Mouse (Mus musculus): ENCODE measurements around the gene Krtcap2. TPM values are rescaled to one million over a fixed set of nuclear protein-coding genes. Genes with fewer than 3 reads are reported as not detected.
A peak's percentile ranks its signal among the peaks of the same experiment; 100 is the strongest.

Krtcap2 gene
- polyA plus RNA-seq, 1 experiment from 2014 or later = 262 TPM

GRCm38 (mm10) chr3:89284261-89284660, 38.5 kb downstream of the Krtcap2 start:
- WGBS = 84% methylated on average over 3 of the region's 3 CpGs
- Histone ChIP-seq H3K27me3 (replicated peaks) (no peaks in the 10 kb centered on the region), H3K4me3 (no peak overlapping the region), H3K4me1 (replicated peaks) (peaks cover 31% of the 10 kb centered on the region; the same call in 1 of the 2 replicates), H3K9ac (no peak overlapping the region), H3K36me3 (no peaks in the 10 kb centered on the region), H3K9me3 (replicated peaks) (no peaks in the 10 kb centered on the region), H3K4me2 (no peak overlapping the region), H3K27ac (ENCODE audit: poor library complexity, severe bottlenecking) (no peak overlapping the region)
- no peak for ATAC-seq (ENCODE audit: insufficient number of reproducible peaks, low FRiP score)

- no peak for ATAC-seq (ENCODE audit: insufficient number of reproducible peaks, low FRiP score)
- no peak overlapping the region for H3K27ac ChIP-seq (ENCODE audit: poor library complexity, severe bottlenecking)
- H3K4me2 ChIP-seq = no peak overlapping the region
- H3K4me3 ChIP-seq = no peak overlapping the region
- H3K4me1 ChIP-seq (replicated peaks) = peaks cover 23% of the 10 kb centered on the region; the same call in 1 of the 2 replicates
- WGBS = 27% methylated on average over 2 of the region's 2 CpGs
- H3K27me3 ChIP-seq (replicated peaks) = no peaks in the 10 kb centered on the region
- no peak overlapping the region for H3K9ac ChIP-seq
- H3K36me3 ChIP-seq = no peaks in the 10 kb centered on the region
- no peaks in the 10 kb centered on the region for H3K9me3 ChIP-seq (replicated peaks)
Measured at GRCm38 (mm10) chr3:89285526-89285925, 39.8 kb downstream of the Krtcap2 start.

- WGBS = 52% methylated on average over 5 of the region's 5 CpGs
- Histone ChIP-seq H3K27ac (ENCODE audit: poor library complexity, severe bottlenecking) (no peak overlapping the region), H3K4me3 (no peak overlapping the region), H3K4me1 (replicated peaks) (peaks cover 22% of the 10 kb centered on the region; the same call in 1 of the 2 replicates), H3K9ac (no peak overlapping the region), H3K9me3 (replicated peaks) (no peaks in the 10 kb centered on the region), H3K4me2 (no peak overlapping the region), H3K27me3 (replicated peaks) (no peaks in the 10 kb centered on the region), H3K36me3 (no peaks in the 10 kb centered on the region)
- no peak for ATAC-seq (ENCODE audit: insufficient number of reproducible peaks, low FRiP score)
Measured at GRCm38 (mm10) chr3:89287286-89287685, 41.5 kb downstream of the Krtcap2 start.

- Histone ChIP-seq H3K4me1 (replicated peaks) (peaks cover 23% of the 10 kb centered on the region; the same call in 1 of the 2 replicates), H3K9me3 (replicated peaks) (no peaks in the 10 kb centered on the region), H3K36me3 (no peaks in the 10 kb centered on the region), H3K4me2 (no peak overlapping the region), H3K4me3 (no peak overlapping the region), H3K27ac (ENCODE audit: poor library complexity, severe bottlenecking) (no peak overlapping the region), H3K9ac (no peak overlapping the region), H3K27me3 (replicated peaks) (no peaks in the 10 kb centered on the region)
- 36% methylated on average over 7 of the region's 7 CpGs for WGBS
- ATAC-seq (ENCODE audit: insufficient number of reproducible peaks, low FRiP score) = no peak
Measured at GRCm38 (mm10) chr3:89288503-89288928, 42.8 kb downstream of the Krtcap2 start.

GRCm38 (mm10) chr3:89291874-89292273, 46.1 kb downstream of the Krtcap2 start:
- H3K27ac ChIP-seq (ENCODE audit: poor library complexity, severe bottlenecking) = no peak overlapping the region
- peaks cover 29% of the 10 kb centered on the region for H3K4me1 ChIP-seq (replicated peaks)
- ATAC-seq (ENCODE audit: insufficient number of reproducible peaks, low FRiP score) = no peak
- H3K9ac ChIP-seq = no peak overlapping the region
- 0 out of 2 replicates have a peak, but pooled peaks cover 4% of the 10 kb centered on the region for H3K27me3 ChIP-seq (replicated peaks)
- H3K36me3 ChIP-seq = no peaks in the 10 kb centered on the region
- no peak overlapping the region for H3K4me3 ChIP-seq
- H3K9me3 ChIP-seq (replicated peaks) = no peaks in the 10 kb centered on the region
- 33% methylated on average over 10 of the region's 10 CpGs for WGBS
- no peak overlapping the region for H3K4me2 ChIP-seq

GRCm38 (mm10) chr3:89292303-89292702, 46.5 kb downstream of the Krtcap2 start:
- 82% methylated on average over 5 of the region's 5 CpGs for WGBS
- ATAC-seq (ENCODE audit: insufficient number of reproducible peaks, low FRiP score) = no peak
- Histone ChIP-seq H3K9ac (no peak overlapping the region), H3K4me2 (no peak overlapping the region), H3K27me3 (replicated peaks) (0 out of 2 replicates have a peak, but pooled peaks cover 4% of the 10 kb centered on the region), H3K4me3 (no peak overlapping the region), H3K4me1 (replicated peaks) (peaks cover 29% of the 10 kb centered on the region), H3K36me3 (no peaks in the 10 kb centered on the region), H3K27ac (ENCODE audit: poor library complexity, severe bottlenecking) (no peak overlapping the region), H3K9me3 (replicated peaks) (no peaks in the 10 kb centered on the region)

- 0 out of 2 replicates have a peak, but pooled peaks cover 4% of the 10 kb centered on the region for H3K27me3 ChIP-seq (replicated peaks)
- H3K4me3 ChIP-seq = no peak overlapping the region
- WGBS = 85% methylated on average over 11 of the region's 11 CpGs
- H3K27ac ChIP-seq (ENCODE audit: poor library complexity, severe bottlenecking) = no peak overlapping the region
- H3K4me2 ChIP-seq = no peak overlapping the region
- ATAC-seq (ENCODE audit: insufficient number of reproducible peaks, low FRiP score) = no peak
- H3K4me1 ChIP-seq (replicated peaks) = peaks cover 22% of the 10 kb centered on the region
- H3K36me3 ChIP-seq = no peaks in the 10 kb centered on the region
- no peak overlapping the region for H3K9ac ChIP-seq
- H3K9me3 ChIP-seq (replicated peaks) = no peaks in the 10 kb centered on the region
Measured at GRCm38 (mm10) chr3:89293247-89293918, 47.6 kb downstream of the Krtcap2 start.

- ATAC-seq (ENCODE audit: insufficient number of reproducible peaks, low FRiP score) = no peak
- H3K9me3 ChIP-seq (replicated peaks) = no peaks in the 10 kb centered on the region
- 73% methylated on average over 5 of the region's 5 CpGs for WGBS
Measured at GRCm38 (mm10) chr3:89294195-89294594, 48.4 kb downstream of the Krtcap2 start.

GRCm38 (mm10) chr3:89295685-89296230, 50.0 kb downstream of the Krtcap2 start:
- ATAC-seq (ENCODE audit: insufficient number of reproducible peaks, low FRiP score) = no peak
- no peak overlapping the region for H3K4me2 ChIP-seq

More at GRCm38 (mm10) chr3:89294195-89294594, 48.4 kb downstream of the Krtcap2 start:
- Histone ChIP-seq H3K4me1 (replicated peaks) (peaks cover 15% of the 10 kb centered on the region), H3K36me3 (no peaks in the 10 kb centered on the region), H3K27ac (ENCODE audit: poor library complexity, severe bottlenecking) (no peak overlapping the region), H3K9ac (no peak overlapping the region), H3K4me2 (no peak overlapping the region), H3K27me3 (replicated peaks) (0 out of 2 replicates have a peak, but pooled peaks cover 4% of the 10 kb centered on the region), H3K4me3 (no peak overlapping the region)

GRCm38 (mm10) chr3:89296761-89297396, 51.1 kb downstream of the Krtcap2 start:
- Histone ChIP-seq H3K4me2 (no peak overlapping the region), H3K27ac (ENCODE audit: poor library complexity, severe bottlenecking) (no peak overlapping the region), H3K4me1 (replicated peaks) (peaks cover 11% of the 10 kb centered on the region), H3K9ac (no peak overlapping the region), H3K4me3 (no peak overlapping the region), H3K9me3 (replicated peaks) (no peaks in the 10 kb centered on the region), H3K36me3 (no peaks in the 10 kb centered on the region), H3K27me3 (replicated peaks) (0 out of 2 replicates have a peak, but pooled peaks cover 4% of the 10 kb centered on the region)
- WGBS = 64% methylated on average over 11 of the region's 11 CpGs
- 0 out of 2 replicates have a peak, but pooled peaks have one; percentile 23 for ATAC-seq (ENCODE audit: insufficient number of reproducible peaks, low FRiP score)

More at GRCm38 (mm10) chr3:89295685-89296230, 50.0 kb downstream of the Krtcap2 start:
- H3K27me3 ChIP-seq (replicated peaks) = 0 out of 2 replicates have a peak, but pooled peaks cover 4% of the 10 kb centered on the region
- H3K36me3 ChIP-seq = no peaks in the 10 kb centered on the region
- WGBS = 75% methylated on average over 8 of the region's 8 CpGs
- no peaks in the 10 kb centered on the region for H3K9me3 ChIP-seq (replicated peaks)
- H3K27ac ChIP-seq (ENCODE audit: poor library complexity, severe bottlenecking) = no peak overlapping the region
- H3K4me3 ChIP-seq = no peak overlapping the region
- peaks cover 15% of the 10 kb centered on the region for H3K4me1 ChIP-seq (replicated peaks)
- H3K9ac ChIP-seq = no peak overlapping the region

GRCm38 (mm10) chr3:89298908-89299307, 53.1 kb downstream of the Krtcap2 start:
- H3K9ac ChIP-seq = no peak overlapping the region
- no peak for ATAC-seq (ENCODE audit: insufficient number of reproducible peaks, low FRiP score)
- no peaks in the 10 kb centered on the region for H3K36me3 ChIP-seq
- H3K27me3 ChIP-seq (replicated peaks) = 0 out of 2 replicates have a peak, but pooled peaks cover 4% of the 10 kb centered on the region
- WGBS = 76% methylated on average over 6 of the region's 6 CpGs
- H3K9me3 ChIP-seq (replicated peaks) = no peaks in the 10 kb centered on the region
- no peak overlapping the region for H3K27ac ChIP-seq (ENCODE audit: poor library complexity, severe bottlenecking)
- H3K4me1 ChIP-seq (replicated peaks) = peaks cover 6% of the 10 kb centered on the region
- no peak overlapping the region for H3K4me2 ChIP-seq
- H3K4me3 ChIP-seq = no peak overlapping the region

All from heart, embryonic 12.5 days (tissue).